Mouse (Mus musculus) limb, embryonic 14.5 days (tissue): ENCODE data around the gene Ece2. TPM values are rescaled to one million over a fixed set of nuclear protein-coding genes. Genes with fewer than 3 reads are reported as not detected.

Experiments used
- ATAC-seq: fragments of 200-750 bp; cut with Nextera tagmentation; 2 replicates; pipeline ENCODE4 v1.8.0; 2017; ENCODE audit warnings: low read depth, moderate number of reproducible peaks, moderate TSS enrichment; ENCODE audit not compliant: low FRiP score
- DNase-seq: peaks from one replicate; pipeline ENCODE4 v3.0.0-alpha.2; 2015; ENCODE audit warnings: low spot score
- H3K27ac ChIP-seq: fragments of 300-500 bp; sonication (generic); replicated peaks from 2 replicates; pipeline ENCODE4 v1.5.1; 2014; ENCODE audit warnings: low read depth, mild to moderate bottlenecking, low read length, moderate library complexity, mixed read lengths
- H3K27me3 ChIP-seq: fragments of 300-500 bp; sonication (generic); 2 replicates; pipeline ENCODE4 v1.6.1; 2014; ENCODE audit warnings: low read length, mixed read lengths; ENCODE audit not compliant: control insufficient read depth, insufficient read depth
- H3K36me3 ChIP-seq: fragments of 300-500 bp; sonication (generic); 2 replicates; pipeline ENCODE4 v1.6.1; 2014; ENCODE audit warnings: mild to moderate bottlenecking, low read length, moderate library complexity, mixed read lengths; ENCODE audit not compliant: control insufficient read depth, insufficient read depth
- H3K4me1 ChIP-seq: fragments of 300-500 bp; sonication (generic); 2 replicates; pipeline ENCODE4 v1.6.1; 2014; ENCODE audit warnings: antibody characterized with exemption, low read length, mixed read lengths; ENCODE audit not compliant: control insufficient read depth, insufficient read depth
- H3K4me2 ChIP-seq: fragments of 300-500 bp; sonication (generic); replicated peaks from 2 replicates; pipeline ENCODE4 v1.6.1; 2014; ENCODE audit warnings: low read depth, mild to moderate bottlenecking, low read length, moderate library complexity; ENCODE audit not compliant: severe bottlenecking
- H3K4me3 ChIP-seq: fragments of 300-500 bp; sonication (generic); replicated peaks from 2 replicates; pipeline ENCODE4 v1.5.1; 2014; ENCODE audit warnings: low read length
- H3K9ac ChIP-seq: fragments of 300-500 bp; sonication (generic); 2 replicates; pipeline ENCODE4 v1.6.1; 2014; ENCODE audit warnings: mild to moderate bottlenecking, low read depth, low read length, moderate library complexity; ENCODE audit not compliant: severe bottlenecking
- H3K9me3 ChIP-seq: fragments of 300-500 bp; sonication (generic); 2 replicates; pipeline ENCODE4 v1.6.1; 2016; ENCODE audit warnings: low read length; ENCODE audit not compliant: control insufficient read depth
- POLR2A ChIP-seq: fragments of 200-500 bp; IDR thresholded peaks from 2 replicates; pipeline ENCODE4 v1.8.0; 2012; ENCODE audit warnings: inconsistent platforms, mild to moderate bottlenecking, moderate library complexity, borderline replicate concordance; ENCODE audit not compliant: insufficient read depth, insufficient read length; ENCODE audit errors: extremely low read depth
- WGBS: fragments of 180-500 bp; shearing (Covaris S2); extraction: QIAGEN DNeasy Blood & Tissue Kit; methylation state at CpG from one replicate; pipeline ENCODE4 v1.1.7; 2014; 5-methylcytosine and 5-hydroxymethylcytosine counted together
- polyA plus RNA-seq, 2 experiments: library from polyadenylated mRNA; depleted of rRNA in 1 of 2; stranded (reverse) in 1 of 2; unstranded in 1 of 2; fragments of >200 nt; fragmentation: Nextera tagmentation in 1 of 2; extraction: Ambion mirVana in 1 of 2; gene quantifications; 2 replicates each; pipeline versions ENCODE4 v1.2.1 to v1.2.3; 2012 to 2014

The Ece2 gene
- 14.1 and 15.8 TPM in 2 replicates for polyA plus RNA-seq (2012; rRNA removed)
- 3.9 and 4.1 TPM in 2 replicates for polyA plus RNA-seq (2014; fragmentation: Nextera tagmentation; extraction: Ambion mirVana)

GRCm38 (mm10) chr16:20629731-20630634, at the start of gene Ece2:
Gene Ece2 (plus strand): TSS chr16:20629828.
- no peaks in the 10 kb centered on the region for H3K9me3 ChIP-seq
- 7% methylated on average over 45 of the region's 54 CpGs for WGBS
- peak within 1 kb of the TSS; percentile 51 for H3K4me3 ChIP-seq
- H3K27ac ChIP-seq = no peak within 1 kb of the TSS
- TF ChIP-seq POLR2A = no peak
- H3K36me3 ChIP-seq = no peaks in the 10 kb centered on the region
- peak within 1 kb of the TSS; percentile 65 for H3K9ac ChIP-seq
- H3K4me2 ChIP-seq = peak within 1 kb of the TSS; percentile 87
- H3K27me3 ChIP-seq = 0 out of 2 replicates have a peak, but pooled peaks cover 4% of the 10 kb centered on the region
- DNase-seq = no peak
- peak; percentile 57; the same call in 1 of the 2 replicates for ATAC-seq
- H3K4me1 ChIP-seq = no peaks in the 10 kb centered on the region

- H3K4me2 ChIP-seq = peak within 1 kb of the TSS; percentile 90
- H3K9ac ChIP-seq = peak within 1 kb of the TSS; percentile 54
- DNase-seq (peak; percentile 8), ATAC-seq (peak; percentile 61)
- TF ChIP-seq POLR2A = no peak
- no peaks in the 10 kb centered on the region for H3K36me3 ChIP-seq
- peaks cover 17% of the 10 kb centered on the region for H3K4me1 ChIP-seq
- WGBS = 1% methylated on average over 24 of the region's 24 CpGs
- peak within 1 kb of the TSS; percentile 52 for H3K4me3 ChIP-seq
- no peak within 1 kb of the TSS for H3K27ac ChIP-seq
- H3K27me3 ChIP-seq = peaks cover 48% of the 10 kb centered on the region
- no peaks in the 10 kb centered on the region for H3K9me3 ChIP-seq
Observed at GRCm38 (mm10) chr16:20589366-20589938, 40.2 kb upstream of the Ece2 start, which contains the start of gene Vwa5b2. Gene Vwa5b2 (plus strand): TSS chr16:20589471.

GRCm38 (mm10) chr16:20589939-20590679, 39.5 kb upstream of the Ece2 start:
- H3K4me1 ChIP-seq = peaks cover 17% of the 10 kb centered on the region
- DNase-seq = peak; percentile 25
- 0% methylated on average over 37 of the region's 39 CpGs for WGBS
- peaks cover 48% of the 10 kb centered on the region for H3K27me3 ChIP-seq
- peak; percentile 73 for ATAC-seq
- peak overlapping the region; percentile 52 for H3K4me3 ChIP-seq
- H3K27ac ChIP-seq = no peak overlapping the region
- H3K36me3 ChIP-seq = no peaks in the 10 kb centered on the region
- H3K9me3 ChIP-seq = no peaks in the 10 kb centered on the region
- TF ChIP-seq POLR2A = no peak
- peak overlapping the region; percentile 54 for H3K9ac ChIP-seq
- H3K4me2 ChIP-seq = peak overlapping the region; percentile 90

GRCm38 (mm10) chr16:20590680-20591038, 39.0 kb upstream of the Ece2 start:
- Histone ChIP-seq H3K36me3 (no peaks in the 10 kb centered on the region), H3K4me1 (peaks cover 17% of the 10 kb centered on the region), H3K4me2 (peak overlapping the region; percentile 90), H3K4me3 (peak overlapping the region; percentile 52), H3K9me3 (no peaks in the 10 kb centered on the region), H3K27ac (no peak overlapping the region), H3K27me3 (peaks cover 48% of the 10 kb centered on the region), H3K9ac (no peak overlapping the region)
- no peak for TF ChIP-seq POLR2A
- WGBS = 4% methylated on average over 15 of the region's 17 CpGs
- ATAC-seq (no peak; the same call in 1 of the 2 replicates), DNase-seq (no peak)
